Mouse (Mus musculus) mature B cell (primary cell): Measurements from ENCODE around the gene Vmn1r76.

ENCODE experiments used
- in situ Hi-C: fragments of 300-500 bp; cut with MboI; formaldehyde crosslinking; loops from 2 replicates; pipeline ENCODE4 v1.14.3; 2019

Vmn1r76 gene

GRCm38 (mm10) chr7:11938113-11938512 lies at the start of gene Vmn1r76:
TSS of gene Vmn1r76 (minus strand) at chr7:11938213.
- in situ Hi-C loops = no loop called here

GRCm38 (mm10) chr7:11972611-11973010 lies 34.6 kb upstream of the Vmn1r76 start:
- in situ Hi-C loops = no loop called here

GRCm38 (mm10) chr7:11947991-11948390 lies 10.0 kb upstream of the Vmn1r76 start:
- in situ Hi-C loops = no loop called here

- in situ Hi-C loops = no loop called here
Observed at GRCm38 (mm10) chr7:11874330-11874729, 63.7 kb downstream of the Vmn1r76 start, which contains the start of gene Vmn1r75. TSS of gene Vmn1r75 (plus strand) at chr7:11874630.
